Mouse (Mus musculus) heart, embryonic 10.5 days (tissue): ENCODE results near the gene Man2b1. TPM values are rescaled to one million over a fixed set of nuclear protein-coding genes. Genes with fewer than 3 reads are reported as not detected.
A peak's percentile ranks its signal among the peaks of the same experiment; 100 is the strongest.

Source experiments
- DNase-seq: peaks from one replicate; pipeline ENCODE4 v3.0.0-alpha.2; 2017; ENCODE audit warnings: low spot score
- H3K27ac ChIP-seq: fragments of 300-500 bp; sonication (generic); 2 replicates; pipeline ENCODE4 v1.5.1; 2016; ENCODE audit warnings: mild to moderate bottlenecking
- H3K27me3 ChIP-seq: fragments of 300-500 bp; sonication (generic); 2 replicates; pipeline ENCODE4 v1.6.1; 2016; ENCODE audit warnings: mild to moderate bottlenecking; ENCODE audit not compliant: poor library complexity, insufficient read depth, severe bottlenecking
- H3K36me3 ChIP-seq: fragments of 300-500 bp; sonication (generic); 2 replicates; pipeline ENCODE4 v1.6.1; 2016; ENCODE audit warnings: mild to moderate bottlenecking, moderate library complexity
- H3K4me1 ChIP-seq: fragments of 300-500 bp; sonication (generic); 2 replicates; pipeline ENCODE4 v1.6.1; 2016; ENCODE audit warnings: mild to moderate bottlenecking
- H3K4me3 ChIP-seq: fragments of 300-500 bp; sonication (generic); 2 replicates; pipeline ENCODE4 v1.5.1; 2016; ENCODE audit warnings: mild to moderate bottlenecking, moderate library complexity
- H3K9me3 ChIP-seq: fragments of 300-500 bp; sonication (generic); 2 replicates; pipeline ENCODE4 v1.6.1; 2016; ENCODE audit warnings: mild to moderate bottlenecking, moderate library complexity
- WGBS: fragments of 180-500 bp; shearing (Covaris S2); methylation state at CpG from one replicate; pipeline ENCODE4 v1.1.7; 2016; 5-methylcytosine and 5-hydroxymethylcytosine counted together
- polyA plus RNA-seq: library from polyadenylated mRNA; unstranded; fragments of >200 nt; fragmentation: Nextera tagmentation; extraction: Ambion mirVana; gene quantifications from 2 replicates; pipeline ENCODE4 v1.2.1, GENCODE M21; 2016

Gene Man2b1
- 27.2 and 30.7 TPM in 2 replicates for polyA plus RNA-seq

GRCm38 (mm10) chr8:85083108-85083813 is at the start of gene Man2b1:
Gene Man2b1 (plus strand): TSS chr8:85083270.
- 1% methylated on average over 30 of the region's 30 CpGs for WGBS
- Histone ChIP-seq H3K4me1 (peaks cover 36% of the 10 kb centered on the region), H3K4me3 (peak within 1 kb of the TSS; percentile 72), H3K27ac (peak within 1 kb of the TSS; percentile 78), H3K9me3 (no peaks in the 10 kb centered on the region), H3K27me3 (no peaks in the 10 kb centered on the region), H3K36me3 (peaks cover 31% of the 10 kb centered on the region)
- peak; percentile 94 for DNase-seq

DNA sequence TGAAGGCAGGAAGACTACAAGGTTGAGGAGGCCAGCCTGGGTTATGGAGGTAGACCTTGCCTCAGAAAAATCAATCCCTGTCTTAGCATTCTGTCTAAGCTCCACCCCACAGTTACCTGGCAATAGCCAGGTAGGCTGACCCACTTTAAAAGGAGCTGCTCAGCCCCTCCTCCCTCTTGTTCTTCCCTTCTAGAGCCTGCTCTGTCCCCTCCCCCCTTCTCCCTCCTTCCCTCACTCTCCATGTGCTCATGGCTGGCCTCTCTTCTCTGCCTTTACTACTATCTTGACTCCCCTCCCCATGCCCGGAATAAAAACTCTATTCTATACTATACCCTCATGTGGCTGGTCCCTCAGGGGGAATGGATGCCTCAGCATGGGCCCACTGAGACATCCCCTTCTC is 49.2 kb upstream of the Man2b1 start:
- Histone ChIP-seq H3K4me3 (no peak overlapping the region), H3K9me3 (no peaks in the 10 kb centered on the region), H3K36me3 (peaks cover 49% of the 10 kb centered on the region), H3K4me1 (peaks cover 31% of the 10 kb centered on the region), H3K27ac (no peak overlapping the region), H3K27me3 (no peaks in the 10 kb centered on the region)
- WGBS, result 37% methylated on average over 1 of the region's 1 CpGs
- no peak for DNase-seq

DNA sequence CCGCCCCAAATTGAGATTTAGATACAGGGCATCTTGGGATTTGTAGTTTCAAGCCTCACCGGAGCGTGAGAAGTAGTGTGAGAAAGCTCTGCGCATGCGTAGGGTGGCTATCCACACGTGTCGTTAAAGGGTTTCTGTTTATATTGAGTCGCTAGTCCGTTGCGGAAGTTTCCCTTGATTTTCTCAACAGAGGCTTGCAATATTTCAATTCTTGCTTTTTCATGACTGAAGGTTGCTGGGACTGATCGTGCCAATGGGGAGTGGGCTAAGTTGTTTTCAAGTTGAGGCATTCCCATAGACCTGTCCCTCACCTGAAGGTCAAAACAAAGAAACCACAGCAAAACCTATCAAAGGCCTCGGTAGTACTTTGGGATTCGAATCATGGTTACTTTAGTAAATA is 48.3 kb upstream of the Man2b1 start:
- 2% methylated on average over 13 of the region's 13 CpGs for WGBS

DNA sequence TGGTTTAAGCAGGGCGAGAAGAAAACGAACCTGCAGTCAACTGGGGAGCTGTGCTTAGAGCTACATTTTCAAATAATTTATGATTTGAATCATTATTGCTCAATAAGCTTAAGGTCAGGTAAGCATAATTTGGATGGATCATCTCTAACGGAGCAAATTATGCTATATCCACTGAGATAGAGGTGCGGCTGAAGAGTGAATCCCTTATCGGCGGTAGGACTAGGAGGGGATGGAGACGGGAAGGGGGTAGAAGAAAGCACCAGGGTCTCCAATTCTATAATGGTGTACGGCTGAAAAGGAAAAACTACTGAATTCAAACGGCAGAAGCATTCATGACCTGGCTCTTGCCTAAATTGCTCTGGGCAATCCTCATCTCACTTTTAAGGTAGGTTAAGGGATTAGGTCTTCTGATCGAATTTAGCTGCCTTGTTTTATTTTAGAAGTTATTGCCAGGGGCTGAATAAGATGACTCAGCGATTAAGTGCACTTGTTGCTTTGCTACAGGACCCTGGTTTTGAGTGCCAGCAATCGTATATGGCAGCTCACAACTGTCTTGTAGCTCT is 47.8 kb upstream of the Man2b1 start:
- no peaks in the 10 kb centered on the region for H3K27me3 ChIP-seq
- H3K9me3 ChIP-seq, result no peaks in the 10 kb centered on the region
- no peak for DNase-seq
- H3K36me3 ChIP-seq, result peaks cover 41% of the 10 kb centered on the region
- peak overlapping the region; percentile 96 for H3K27ac ChIP-seq
- H3K4me1 ChIP-seq, result peaks cover 26% of the 10 kb centered on the region
- WGBS, result 7% methylated on average over 12 of the region's 12 CpGs
- H3K4me3 ChIP-seq, result peak overlapping the region; percentile 85

More for the DNA sequence above, 48.3 kb upstream of the Man2b1 start:
- Histone ChIP-seq H3K9me3 (no peaks in the 10 kb centered on the region), H3K36me3 (peaks cover 41% of the 10 kb centered on the region), H3K27ac (peak overlapping the region; percentile 96), H3K4me3 (peak overlapping the region; percentile 85), H3K27me3 (no peaks in the 10 kb centered on the region), H3K4me1 (peaks cover 26% of the 10 kb centered on the region)
- peak; percentile 91 for DNase-seq

GRCm38 (mm10) chr8:85035728-85036310 is 47.3 kb upstream of the Man2b1 start:
- H3K27ac ChIP-seq, result peak overlapping the region; percentile 96
- no peaks in the 10 kb centered on the region for H3K27me3 ChIP-seq
- H3K9me3 ChIP-seq, result no peaks in the 10 kb centered on the region
- H3K4me1 ChIP-seq, result peaks cover 26% of the 10 kb centered on the region
- WGBS, result 2% methylated on average over 15 of the region's 15 CpGs
- peaks cover 42% of the 10 kb centered on the region for H3K36me3 ChIP-seq
- DNase-seq, result no peak
- peak overlapping the region; percentile 85 for H3K4me3 ChIP-seq

DNA sequence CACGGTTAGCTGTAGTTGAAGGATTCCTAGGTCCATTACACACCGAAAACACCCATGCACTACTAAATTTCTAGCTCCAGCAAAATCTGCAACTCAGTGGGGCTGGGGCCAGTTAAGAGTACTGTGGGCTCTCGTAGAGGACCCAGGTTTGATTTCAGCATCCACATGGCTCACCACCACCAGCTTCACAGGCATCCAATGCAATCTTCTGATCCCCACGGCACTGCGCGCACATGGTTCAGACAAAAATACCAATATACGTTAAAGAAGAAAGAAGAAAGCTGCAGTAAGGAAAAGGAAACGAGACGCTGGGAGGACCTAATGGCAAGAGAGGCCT is 46.7 kb upstream of the Man2b1 start:
- no peaks in the 10 kb centered on the region for H3K9me3 ChIP-seq
- under 1% methylated on average over 9 of the region's 9 CpGs for WGBS
- H3K4me1 ChIP-seq, result peaks cover 26% of the 10 kb centered on the region
- peak overlapping the region; percentile 96 for H3K27ac ChIP-seq
- H3K4me3 ChIP-seq, result peak overlapping the region; percentile 85
- H3K36me3 ChIP-seq, result peaks cover 43% of the 10 kb centered on the region
- H3K27me3 ChIP-seq, result no peaks in the 10 kb centered on the region
- no peak for DNase-seq

- Histone ChIP-seq H3K9me3 (no peaks in the 10 kb centered on the region), H3K36me3 (peaks cover 43% of the 10 kb centered on the region), H3K27ac (peak within 1 kb of the TSS; percentile 96), H3K4me1 (peaks cover 26% of the 10 kb centered on the region), H3K27me3 (no peaks in the 10 kb centered on the region), H3K4me3 (peak within 1 kb of the TSS; percentile 85)
- peak; percentile 97 for DNase-seq
- 1% methylated on average over 51 of the region's 59 CpGs for WGBS
Observed at GRCm38 (mm10) chr8:85036718-85037365, 46.2 kb upstream of the Man2b1 start, which contains the start of gene Tnpo2. Gene Tnpo2 (plus strand): TSS chr8:85036915.

GRCm38 (mm10) chr8:85037366-85037680 is 45.7 kb upstream of the Man2b1 start:
- Histone ChIP-seq H3K27ac (peak overlapping the region; percentile 96), H3K9me3 (no peaks in the 10 kb centered on the region), H3K4me1 (peaks cover 26% of the 10 kb centered on the region), H3K27me3 (no peaks in the 10 kb centered on the region), H3K4me3 (peak overlapping the region; percentile 85), H3K36me3 (peaks cover 43% of the 10 kb centered on the region)
- under 1% methylated on average over 14 of the region's 14 CpGs for WGBS
- DNase-seq, result no peak

GRCm38 (mm10) chr8:85037681-85038531 is 45.2 kb upstream of the Man2b1 start:
- WGBS, result under 1% methylated on average over 57 of the region's 57 CpGs
- H3K9me3 ChIP-seq, result no peaks in the 10 kb centered on the region
- DNase-seq, result peak; percentile 89
- peak overlapping the region; percentile 96 for H3K27ac ChIP-seq
- H3K27me3 ChIP-seq, result no peaks in the 10 kb centered on the region
- peaks cover 42% of the 10 kb centered on the region for H3K36me3 ChIP-seq
- H3K4me3 ChIP-seq, result peak overlapping the region; percentile 85
- peaks cover 26% of the 10 kb centered on the region for H3K4me1 ChIP-seq

DNA sequence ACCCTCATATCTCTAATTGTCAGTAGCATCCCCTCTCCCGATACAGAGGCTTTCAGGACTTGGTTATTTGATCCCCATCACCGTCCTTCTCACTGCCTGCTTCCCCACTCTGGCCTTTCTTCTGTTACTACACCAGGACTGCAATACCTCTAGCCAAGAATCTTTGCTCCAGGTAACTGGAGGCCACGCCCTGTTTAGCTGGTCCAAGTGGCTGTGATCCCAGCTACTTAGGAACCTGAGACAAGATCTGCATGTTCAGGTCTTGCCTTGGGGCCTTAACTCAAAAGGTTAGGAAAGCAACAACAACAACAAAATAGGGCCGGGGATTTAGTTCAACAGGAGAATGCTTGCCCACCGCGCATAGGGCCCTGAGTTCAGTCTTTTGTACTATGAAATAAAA is 39.5 kb upstream of the Man2b1 start:
- Histone ChIP-seq H3K4me3 (no peak overlapping the region), H3K9me3 (no peaks in the 10 kb centered on the region), H3K27me3 (no peaks in the 10 kb centered on the region), H3K4me1 (peaks cover 5% of the 10 kb centered on the region), H3K36me3 (peaks cover 87% of the 10 kb centered on the region), H3K27ac (no peak overlapping the region)
- WGBS, result 91% methylated on average over 6 of the region's 6 CpGs
- DNase-seq, result no peak

DNA sequence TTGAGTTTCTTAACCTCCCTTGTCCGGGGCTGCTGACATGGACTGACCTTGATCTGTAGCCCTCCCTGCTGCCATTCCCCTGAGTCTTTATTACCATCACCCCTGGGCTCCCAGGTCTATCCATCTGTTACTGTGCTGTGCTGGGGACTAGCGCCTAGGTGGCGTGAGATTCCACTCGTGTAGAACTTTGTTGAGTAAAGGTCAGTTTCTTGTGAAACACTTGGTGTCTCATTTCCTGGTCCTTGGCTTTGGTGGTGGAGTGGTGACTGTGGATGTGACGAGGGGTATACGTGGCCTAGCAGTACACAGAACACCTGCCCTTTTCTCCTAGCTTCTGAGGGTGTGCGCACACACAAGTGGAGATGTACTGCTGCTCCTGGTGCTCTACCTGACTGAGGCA is 25.7 kb upstream of the Man2b1 start:
- Histone ChIP-seq H3K9me3 (no peaks in the 10 kb centered on the region), H3K27me3 (no peaks in the 10 kb centered on the region), H3K27ac (no peak overlapping the region), H3K36me3 (peaks cover 51% of the 10 kb centered on the region), H3K4me1 (peaks cover 15% of the 10 kb centered on the region), H3K4me3 (no peak overlapping the region)
- no peak for DNase-seq
- 85% methylated on average over 7 of the region's 7 CpGs for WGBS

GRCm38 (mm10) chr8:85059879-85060616 is 23.0 kb upstream of the Man2b1 start, which contains the start of gene Fbxw9:
Gene Fbxw9 (plus strand): TSS chr8:85060055.
- H3K27me3 ChIP-seq, result no peaks in the 10 kb centered on the region
- peak within 1 kb of the TSS; percentile 92 for H3K4me3 ChIP-seq
- H3K4me1 ChIP-seq, result peaks cover 15% of the 10 kb centered on the region
- no peaks in the 10 kb centered on the region for H3K9me3 ChIP-seq
- H3K36me3 ChIP-seq, result peaks cover 35% of the 10 kb centered on the region
- H3K27ac ChIP-seq, result peak within 1 kb of the TSS; percentile 78
- WGBS, result under 1% methylated on average over 52 of the region's 53 CpGs
- peak; percentile 94 for DNase-seq
